Mouse (Mus musculus): ENCODE results near the gene Nudcd2.

DNA sequence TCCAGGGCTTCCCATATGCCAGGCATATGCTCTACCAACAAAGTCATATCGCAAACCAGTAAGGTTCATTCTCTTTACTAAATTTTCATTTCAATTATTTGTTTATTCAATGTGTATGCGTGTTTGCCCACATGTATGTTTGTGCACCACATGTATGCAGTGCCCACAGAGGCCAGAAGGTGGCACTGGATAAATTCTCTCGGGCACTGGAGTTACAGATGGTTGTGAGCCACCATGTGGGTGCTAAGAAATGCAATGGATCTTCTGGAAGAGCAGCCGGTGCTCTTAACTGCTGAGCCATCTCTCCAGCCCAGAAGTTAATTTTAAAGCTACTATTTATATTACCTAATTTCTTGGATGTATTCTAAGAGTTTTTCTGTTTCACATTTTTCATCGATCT, 17.9 kb upstream of the Nudcd2 start:
- TF ChIP-seq CTCF (IDR thresholded peaks at IDR 0.05; ENCODE audit: low read depth, low read length) (no peak), POLR2A (IDR thresholded peaks at IDR 0.05; ENCODE audit: borderline replicate concordance, low read depth, low read length) (no peak)
